Mouse (Mus musculus): ENCODE measurements around the gene Adh7. TPM values are rescaled to one million over a fixed set of nuclear protein-coding genes. Genes with fewer than 3 reads are reported as not detected.

The Adh7 gene
- polyA plus RNA-seq, 1 experiment, result 4.7 TPM

DNA sequence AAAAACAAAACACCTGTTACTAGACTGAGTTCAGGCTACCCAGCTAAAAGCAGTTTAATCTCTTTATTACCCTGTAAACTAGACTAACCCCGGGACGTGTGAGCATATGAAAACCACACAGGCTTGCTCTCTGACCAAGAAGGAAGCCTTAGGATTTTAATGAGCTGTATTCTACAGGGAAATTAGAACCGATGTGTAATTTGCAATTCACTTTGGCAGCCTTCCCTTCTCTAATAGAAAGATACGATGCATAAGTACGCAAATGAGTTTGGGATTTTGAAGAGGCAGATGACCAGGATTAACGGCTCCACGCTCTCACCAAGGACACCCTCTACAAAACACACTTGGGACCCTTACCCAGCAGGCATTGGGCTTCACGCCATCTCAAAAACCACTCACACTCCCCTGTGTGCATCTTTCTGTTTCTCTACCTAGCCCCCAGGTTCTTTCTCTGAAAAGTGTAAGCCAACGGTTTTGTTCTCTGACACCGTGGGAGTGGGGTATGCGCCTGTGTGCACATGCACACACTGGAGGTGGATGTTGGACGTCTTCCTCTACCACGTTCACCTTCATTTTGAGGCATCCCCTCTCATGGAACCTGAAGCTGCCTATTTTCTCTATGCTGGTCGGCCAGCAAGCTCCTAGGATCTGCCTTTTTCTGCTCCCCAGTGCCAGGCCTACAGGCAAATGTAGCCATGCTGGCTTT, 24.6 kb downstream of the Adh7 start:
- Histone ChIP-seq H3K27me3 (ENCODE audit: control insufficient read depth, insufficient read depth, low read length) (no peaks in the 10 kb centered on the region), H3K27ac (ENCODE audit: control insufficient read depth, insufficient read depth, low read depth, low read length) (no peak overlapping the region), H3K4me1 (ENCODE audit: control insufficient read depth, insufficient read depth, low read length) (0 out of 2 replicates have a peak, but pooled peaks cover 2% of the 10 kb centered on the region), H3K4me3 (ENCODE audit: control insufficient read depth, low read depth, low read length) (no peak overlapping the region), H3K36me3 (ENCODE audit: control insufficient read depth, insufficient read depth, low read length) (no peaks in the 10 kb centered on the region)
- TF ChIP-seq POLR2A (IDR thresholded peaks at IDR 0.05; ENCODE audit: control insufficient read depth, low read depth, low read length) (no peak), CTCF (IDR thresholded peaks at IDR 0.05; ENCODE audit: control insufficient read depth, insufficient read depth, insufficient replicate concordance, low read depth, low read length) (no peak)

- Histone ChIP-seq H3K27me3 (ENCODE audit: control insufficient read depth, insufficient read depth, low read length) (no peaks in the 10 kb centered on the region), H3K4me1 (ENCODE audit: control insufficient read depth, insufficient read depth, low read length) (0 out of 2 replicates have a peak, but pooled peaks cover 2% of the 10 kb centered on the region), H3K27ac (ENCODE audit: control insufficient read depth, insufficient read depth, low read depth, low read length) (no peak overlapping the region), H3K4me3 (ENCODE audit: control insufficient read depth, low read depth, low read length) (no peak overlapping the region), H3K36me3 (ENCODE audit: control insufficient read depth, insufficient read depth, low read length) (no peaks in the 10 kb centered on the region)
- TF ChIP-seq POLR2A (IDR thresholded peaks at IDR 0.05; ENCODE audit: control insufficient read depth, low read depth, low read length) (no peak), CTCF (IDR thresholded peaks at IDR 0.05; ENCODE audit: control insufficient read depth, insufficient read depth, insufficient replicate concordance, low read depth, low read length) (no peak)
Observed at GRCm38 (mm10) chr3:138242933-138243332, 25.4 kb downstream of the Adh7 start.

DNA sequence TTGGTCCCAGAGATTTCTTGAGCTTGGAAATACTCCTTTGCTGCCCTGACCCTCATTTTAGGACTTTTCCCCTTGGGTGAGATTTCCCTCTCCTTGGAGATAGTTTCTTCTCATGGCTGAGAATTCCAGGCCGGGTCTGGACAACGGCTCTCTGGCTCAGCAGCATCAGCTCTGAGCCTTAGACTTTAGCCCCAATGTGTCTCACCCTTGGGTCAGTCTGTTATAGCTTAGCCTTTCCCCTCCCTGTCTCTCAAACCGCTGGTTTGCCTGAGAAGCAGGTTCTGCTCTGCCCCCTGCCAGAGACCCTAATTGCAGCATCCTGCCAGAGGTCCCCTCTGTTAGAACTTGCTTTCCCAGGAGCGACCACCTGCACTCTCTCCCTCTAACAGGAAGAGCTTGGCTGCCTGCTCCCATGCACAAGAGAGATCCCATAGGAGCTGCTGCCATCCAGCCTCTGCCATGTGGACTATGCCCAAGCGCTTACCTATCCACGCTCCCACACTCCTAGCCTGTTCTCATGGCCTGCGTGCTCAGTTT, 26.8 kb downstream of the Adh7 start:
- Histone ChIP-seq H3K27ac (ENCODE audit: control insufficient read depth, insufficient read depth, low read depth, low read length) (no peak overlapping the region), H3K4me3 (ENCODE audit: control insufficient read depth, low read depth, low read length) (0 out of 2 replicates have a peak overlapping the region, but pooled peaks have one; percentile 7), H3K27me3 (ENCODE audit: control insufficient read depth, insufficient read depth, low read length) (no peaks in the 10 kb centered on the region), H3K4me1 (ENCODE audit: control insufficient read depth, insufficient read depth, low read length) (0 out of 2 replicates have a peak, but pooled peaks cover 2% of the 10 kb centered on the region), H3K36me3 (ENCODE audit: control insufficient read depth, insufficient read depth, low read length) (no peaks in the 10 kb centered on the region)
- no peak for TF ChIP-seq CTCF (IDR thresholded peaks at IDR 0.05; ENCODE audit: control insufficient read depth, insufficient read depth, insufficient replicate concordance, low read depth, low read length)

GRCm38 (mm10) chr3:138246511-138247020, 29.0 kb downstream of the Adh7 start:
- H3K4me3 ChIP-seq (ENCODE audit: control insufficient read depth, low read depth, low read length), result no peak overlapping the region
- H3K27me3 ChIP-seq (ENCODE audit: control insufficient read depth, insufficient read depth, low read length), result no peaks in the 10 kb centered on the region
- H3K4me1 ChIP-seq (ENCODE audit: control insufficient read depth, insufficient read depth, low read length), result 0 out of 2 replicates have a peak, but pooled peaks cover 2% of the 10 kb centered on the region
- no peak overlapping the region for H3K27ac ChIP-seq (ENCODE audit: control insufficient read depth, insufficient read depth, low read depth, low read length)
- H3K36me3 ChIP-seq (ENCODE audit: control insufficient read depth, insufficient read depth, low read length), result no peaks in the 10 kb centered on the region
- TF ChIP-seq POLR2A (IDR thresholded peaks at IDR 0.05; ENCODE audit: control insufficient read depth, low read depth, low read length), result no peak
- no peak for TF ChIP-seq CTCF (IDR thresholded peaks at IDR 0.05; ENCODE audit: control insufficient read depth, insufficient read depth, insufficient replicate concordance, low read depth, low read length)

- H3K4me3 ChIP-seq (ENCODE audit: control insufficient read depth, low read depth, low read length), result no peak overlapping the region
- H3K27me3 ChIP-seq (ENCODE audit: control insufficient read depth, insufficient read depth, low read length), result no peaks in the 10 kb centered on the region
- TF ChIP-seq CTCF (IDR thresholded peaks at IDR 0.05; ENCODE audit: control insufficient read depth, insufficient read depth, insufficient replicate concordance, low read depth, low read length), result no peak
- no peak for TF ChIP-seq POLR2A (IDR thresholded peaks at IDR 0.05; ENCODE audit: control insufficient read depth, low read depth, low read length)
- H3K27ac ChIP-seq (ENCODE audit: control insufficient read depth, insufficient read depth, low read depth, low read length), result no peak overlapping the region
- H3K36me3 ChIP-seq (ENCODE audit: control insufficient read depth, insufficient read depth, low read length), result no peaks in the 10 kb centered on the region
- H3K4me1 ChIP-seq (ENCODE audit: control insufficient read depth, insufficient read depth, low read length), result 0 out of 2 replicates have a peak, but pooled peaks cover 2% of the 10 kb centered on the region
Observed at GRCm38 (mm10) chr3:138247241-138247640, 29.7 kb downstream of the Adh7 start.

DNA sequence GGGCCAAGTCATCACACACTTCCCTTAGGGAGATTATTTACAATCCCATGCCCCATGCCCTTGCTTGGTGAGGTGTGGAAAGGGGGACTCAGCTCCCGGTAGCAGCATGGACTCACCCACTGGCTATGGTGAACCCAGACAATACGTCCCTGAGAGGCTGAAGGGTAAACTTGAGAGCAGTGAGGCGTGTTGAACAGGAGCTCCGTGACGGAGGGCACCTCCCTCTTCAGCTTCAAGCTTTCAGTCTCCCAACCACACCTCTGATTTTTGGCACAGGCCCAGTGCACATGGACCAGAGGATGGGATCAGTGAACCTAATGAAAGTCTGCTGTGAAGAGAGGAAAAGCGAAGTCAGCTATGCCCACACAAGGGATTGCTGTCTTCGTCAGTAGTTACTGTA, 30.5 kb downstream of the Adh7 start:
- Histone ChIP-seq H3K27ac (ENCODE audit: control insufficient read depth, insufficient read depth, low read depth, low read length) (no peak overlapping the region), H3K27me3 (ENCODE audit: control insufficient read depth, insufficient read depth, low read length) (no peaks in the 10 kb centered on the region), H3K36me3 (ENCODE audit: control insufficient read depth, insufficient read depth, low read length) (no peaks in the 10 kb centered on the region), H3K4me1 (ENCODE audit: control insufficient read depth, insufficient read depth, low read length) (0 out of 2 replicates have a peak, but pooled peaks cover 2% of the 10 kb centered on the region), H3K4me3 (ENCODE audit: control insufficient read depth, low read depth, low read length) (no peak overlapping the region)
- TF ChIP-seq CTCF (IDR thresholded peaks at IDR 0.05; ENCODE audit: control insufficient read depth, insufficient read depth, insufficient replicate concordance, low read depth, low read length), result no peak
- no peak for TF ChIP-seq POLR2A (IDR thresholded peaks at IDR 0.05; ENCODE audit: control insufficient read depth, low read depth, low read length)

DNA sequence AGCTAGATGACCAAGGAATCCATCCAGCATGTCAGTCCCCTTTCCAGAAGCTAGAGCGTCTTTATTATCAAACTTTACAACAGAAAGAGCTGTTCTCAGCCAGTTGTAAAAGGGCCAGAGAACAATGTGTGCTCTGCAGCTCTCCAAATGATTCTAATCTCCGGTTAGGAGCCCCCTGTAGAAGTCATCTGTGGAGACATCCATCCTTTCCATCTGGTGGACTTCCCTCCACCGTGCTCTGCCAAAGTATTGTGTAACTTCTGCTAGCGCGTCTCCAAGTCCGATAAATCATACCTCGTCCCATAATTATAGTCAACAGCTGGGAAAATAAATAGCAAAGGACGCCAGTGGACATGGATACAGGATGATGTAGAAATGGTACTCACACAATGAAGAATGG, 31.2 kb downstream of the Adh7 start:
- H3K27ac ChIP-seq (ENCODE audit: control insufficient read depth, insufficient read depth, low read depth, low read length), result no peak overlapping the region
- no peak for TF ChIP-seq POLR2A (IDR thresholded peaks at IDR 0.05; ENCODE audit: control insufficient read depth, low read depth, low read length)
- TF ChIP-seq CTCF (IDR thresholded peaks at IDR 0.05; ENCODE audit: control insufficient read depth, insufficient read depth, insufficient replicate concordance, low read depth, low read length), result no peak
- no peaks in the 10 kb centered on the region for H3K4me1 ChIP-seq (ENCODE audit: control insufficient read depth, insufficient read depth, low read length)
- H3K4me3 ChIP-seq (ENCODE audit: control insufficient read depth, low read depth, low read length), result no peak overlapping the region
- H3K27me3 ChIP-seq (ENCODE audit: control insufficient read depth, insufficient read depth, low read length), result no peaks in the 10 kb centered on the region
- H3K36me3 ChIP-seq (ENCODE audit: control insufficient read depth, insufficient read depth, low read length), result no peaks in the 10 kb centered on the region
